ENCODE assay signal across 11 mouse cellular contexts in genomic region chr13:58115227-58115626, GRCm38 (mm10). TPM values are rescaled to one million over a fixed set of nuclear protein-coding genes. Genes with fewer than 3 reads are reported as not detected.
DNase-seq lines count a peak whose midpoint lies in the region; ATAC-seq and TF ChIP-seq lines count a peak whose summit lies in the region.
"Had no signal": no experiment of that assay in that cellular context is flagged by ENCODE, and none has a peak within 500 bp of the region (broad histone marks: within the 10 kb centered on the region; RNA-seq: fewer than 3 reads in every experiment).

No protein-coding gene starts in this region.

- H3K9ac ChIP-seq in intestine, postnatal 0 days (ENCODE audit: low read depth, low read length), result no peak overlapping the region
- H3K9ac ChIP-seq in lung, embryonic 14.5 days, result no peak overlapping the region
- H3K9ac ChIP-seq: midbrain, embryonic 13.5 days had no signal

- no peak overlapping the region for H3K27ac ChIP-seq in intestine, postnatal 0 days (ENCODE audit: low read depth, low read length)
- H3K27ac ChIP-seq in lung, embryonic 14.5 days (ENCODE audit: low read depth), result no peak overlapping the region; the same call in 1 of the 2 replicates
- H3K27ac ChIP-seq: midbrain, embryonic 13.5 days had no signal

- ATAC-seq in common myeloid progenitor, adult 5-6 weeks (replicated peaks; ENCODE audit: low read depth, poor library complexity, severe bottlenecking), result peak; percentile 72
- ATAC-seq in intestine, postnatal 0 days, result peak; percentile 88
- ATAC-seq in lung, embryonic 14.5 days (ENCODE audit: insufficient read depth), result peak; percentile 45
- ATAC-seq: midbrain, embryonic 13.5 days had no signal

- no peaks in the 10 kb centered on the region for H3K36me3 ChIP-seq in intestine, postnatal 0 days (ENCODE audit: control insufficient read depth, insufficient read depth)
- H3K36me3 ChIP-seq in lung, embryonic 14.5 days (ENCODE audit: insufficient read depth), result no peaks in the 10 kb centered on the region
- H3K36me3 ChIP-seq: G1E; midbrain, embryonic 13.5 days had no signal

- WGBS in intestine, postnatal 0 days, result 8% methylated on average over 13 of the region's 13 CpGs
- WGBS in lung, embryonic 14.5 days, result 25% methylated on average over 13 of the region's 13 CpGs

- peak; percentile 21 for DNase-seq in 3T3-L1 (ENCODE audit: low read depth, low spot score)
- peak; percentile 73 for DNase-seq in lung, embryonic 14.5 days
- DNase-seq in ovary, postnatal 36 days (ENCODE audit: low spot score), result no peak
- DNase-seq in layer of hippocampus, adult 9-10 months (ENCODE audit: low spot score), result no peak
- DNase-seq in frontal cortex, postnatal 14 days (ENCODE audit: low spot score in 2 of 2), result no peak
- DNase-seq in left cerebral cortex, postnatal 10 days (ENCODE audit: extremely low spot score in 1 of 2, low spot score in 2 of 2), result no peak
- DNase-seq: cerebellum, adult 9-11 months had no signal

- H3K9me3 ChIP-seq in intestine, postnatal 0 days (ENCODE audit: control insufficient read depth), result no peaks in the 10 kb centered on the region
- no peaks in the 10 kb centered on the region for H3K9me3 ChIP-seq in lung, embryonic 14.5 days (ENCODE audit: low read depth, low read length)
- H3K9me3 ChIP-seq: G1E; midbrain, embryonic 13.5 days had no signal

- H3K4me2 ChIP-seq in intestine, postnatal 0 days (replicated peaks; ENCODE audit: low read depth), result peak overlapping the region; percentile 30
- H3K4me2 ChIP-seq in lung, embryonic 14.5 days, result no peak overlapping the region
- H3K4me2 ChIP-seq: midbrain, embryonic 13.5 days had no signal

- no peak for TF ChIP-seq CTCF in intestine, postnatal 0 days (IDR thresholded peaks at IDR 0.05; ENCODE audit: low read depth)
- no peak for TF ChIP-seq CTCF in lung, embryonic 14.5 days (IDR thresholded peaks at IDR 0.05; ENCODE audit: low read depth)

- H3K4me1 ChIP-seq in intestine, postnatal 0 days (replicated peaks; ENCODE audit: control insufficient read depth, insufficient read depth, low read length), result peaks cover 9% of the 10 kb centered on the region; the same call in 1 of the 2 replicates
- H3K4me1 ChIP-seq in lung, embryonic 14.5 days (ENCODE audit: insufficient read depth), result peaks cover 5% of the 10 kb centered on the region; the same call in 1 of the 2 replicates

- H3K4me3 ChIP-seq in intestine, postnatal 0 days (ENCODE audit: low read depth, low read length), result no peak overlapping the region
- no peak overlapping the region for H3K4me3 ChIP-seq in lung, embryonic 14.5 days (ENCODE audit: low read depth, low read length)
- H3K4me3 ChIP-seq: midbrain, embryonic 13.5 days had no signal

- H3K27me3 ChIP-seq in intestine, postnatal 0 days (replicated peaks; ENCODE audit: control insufficient read depth, insufficient read depth, low read length), result no peaks in the 10 kb centered on the region
- no peaks in the 10 kb centered on the region for H3K27me3 ChIP-seq in lung, embryonic 14.5 days (ENCODE audit: insufficient read depth, low read length)
- H3K27me3 ChIP-seq: midbrain, embryonic 13.5 days had no signal

- intact Hi-C loops in left cerebral cortex, postnatal 10 days (cut with DNase I), result no loop called here

RNA-seq across cellular contexts. Expression of gene Klhl3, which starts 1.8 kb away (rescaled TPM):
- 1.9 TPM in 2 replicates for total RNA-seq in common myeloid progenitor, adult 5-6 weeks (2017)
- 0.74 and 0.95 TPM in 2 replicates for polyA plus RNA-seq in intestine, postnatal 0 days (2015; fragmentation: Nextera tagmentation; extraction: Ambion mirVana)
- polyA plus RNA-seq in lung, embryonic 14.5 days (2014; fragmentation: Nextera tagmentation; extraction: Ambion mirVana), result 3.6 and 3.9 TPM in 2 replicates
- 10 to 100 TPM; 24.2 to 24.3 TPM for total RNA-seq in left cerebral cortex, postnatal 10 days (2021)
- polyA plus RNA-seq: G1E had no signal

RNA-seq across cellular contexts. Expression of gene Hnrnpa0, which starts 13.1 kb away (rescaled TPM):
- 87.6 and 121 TPM in 2 replicates for total RNA-seq in common myeloid progenitor, adult 5-6 weeks (2017)
- polyA plus RNA-seq in intestine, postnatal 0 days (2015; fragmentation: Nextera tagmentation; extraction: Ambion mirVana), result 27.9 and 29.5 TPM in 2 replicates
- polyA plus RNA-seq in lung, embryonic 14.5 days (2014; fragmentation: Nextera tagmentation; extraction: Ambion mirVana), result 46.5 and 51.7 TPM in 2 replicates
- total RNA-seq in left cerebral cortex, postnatal 10 days (2021), result 100 to 1,000 TPM; 146 to 151 TPM

RNA-seq across cellular contexts. Expression of gene Idnk, which starts 42.2 kb away (rescaled TPM):
- total RNA-seq in common myeloid progenitor, adult 5-6 weeks (2017), result 24.9 and 28.5 TPM in 2 replicates
- polyA plus RNA-seq in intestine, postnatal 0 days (2015; fragmentation: Nextera tagmentation; extraction: Ambion mirVana), result 79.0 and 88.7 TPM in 2 replicates
- 29.7 and 30.9 TPM in 2 replicates for polyA plus RNA-seq in lung, embryonic 14.5 days (2014; fragmentation: Nextera tagmentation; extraction: Ambion mirVana)
- total RNA-seq in left cerebral cortex, postnatal 10 days (2021), result 10 to 100 TPM; 22.3 to 25.1 TPM

Comparison
In these comparisons a context has a peak if more than half of its experiments do, and no peak if none do; other contexts are left out.
1. DNase-seq: peak in 3T3-L1 (single experiment) and lung, embryonic 14.5 days (single experiment); none in ovary, postnatal 36 days (single experiment), layer of hippocampus, adult 9-10 months (single experiment), frontal cortex, postnatal 14 days (0 of 2) and left cerebral cortex, postnatal 10 days (0 of 2).
2. Peak in every context shown above with its lines, with median percentiles within 50 percentile points of each other: ATAC-seq.